Comparison of ENCODE assay signal across 19 mouse cellular contexts in the genomic region with DNA sequence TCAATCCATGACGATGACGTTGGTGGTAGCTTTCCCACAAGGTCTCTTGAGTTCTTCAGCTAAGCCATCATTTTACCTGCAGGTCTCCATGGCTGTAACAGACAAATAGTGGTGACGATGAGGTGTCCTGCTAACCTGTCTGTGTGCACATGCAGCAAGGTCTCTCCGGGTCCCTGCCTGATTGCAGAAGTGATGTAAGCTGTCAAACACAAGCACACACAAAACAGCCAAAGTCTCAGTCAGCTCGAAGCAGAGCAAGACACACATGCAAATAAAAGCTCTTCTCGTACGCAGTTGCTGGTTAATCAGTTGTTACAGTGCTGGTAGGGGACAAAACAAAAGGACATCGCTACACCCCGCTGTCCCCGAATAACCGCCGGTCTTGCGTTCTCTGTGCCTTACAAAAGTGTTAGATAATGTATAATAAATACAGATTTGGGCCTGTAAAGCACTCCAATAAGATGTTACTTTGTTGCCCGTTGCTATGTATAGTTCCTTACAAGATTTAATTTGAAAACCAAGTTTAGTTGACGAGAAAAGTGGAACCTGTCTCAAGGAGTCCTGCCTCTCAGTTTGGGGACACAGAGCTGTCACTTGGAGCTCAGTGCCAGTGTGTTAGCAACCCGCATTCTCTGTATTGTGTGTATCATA. TPM values are rescaled to one million over a fixed set of nuclear protein-coding genes. Genes with fewer than 3 reads are reported as not detected.
DNase-seq lines count a peak whose midpoint lies in the region; ATAC-seq and TF ChIP-seq lines count a peak whose summit lies in the region.
"Had no signal": no experiment of that assay in that cellular context is flagged by ENCODE, and none has a peak within 500 bp of the region (broad histone marks: within the 10 kb centered on the region; RNA-seq: fewer than 3 reads in every experiment).

No protein-coding gene starts in this region.

- H3K36me3 ChIP-seq in heart, embryonic 12.5 days, result no peaks in the 10 kb centered on the region
- H3K36me3 ChIP-seq in lung, embryonic 14.5 days (ENCODE audit: insufficient read depth), result no peaks in the 10 kb centered on the region
- no peaks in the 10 kb centered on the region for H3K36me3 ChIP-seq in liver, embryonic 13.5 days
- H3K36me3 ChIP-seq in stomach, postnatal 0 days (ENCODE audit: control insufficient read depth, insufficient read depth, low read length), result no peaks in the 10 kb centered on the region
- H3K36me3 ChIP-seq: embryonic facial prominence, embryonic 12.5 days; forebrain, embryonic 10.5 days; midbrain, embryonic 10.5 days; neural tube, embryonic 15.5 days had no signal

- DNase-seq in heart, postnatal 25 days (ENCODE audit: low spot score), result no peak
- DNase-seq in lung, embryonic 14.5 days, result no peak
- DNase-seq in lung, postnatal 10 days, result no peak
- DNase-seq in liver, embryonic 13.5 days, result no peak
- no peak for DNase-seq in stomach, postnatal 0 days (ENCODE audit: low spot score)
- DNase-seq in embryo, embryonic 10.5 days (ENCODE audit: low spot score), result no peak
- DNase-seq in c-Kit-positive CD71-positive TER-119-positive erythroid progenitor cells, embryonic 14.5 days (ENCODE audit: low spot score), result no peak
- DNase-seq: adrenal gland, postnatal 25 days; cerebellum, postnatal 14 days; gastrocnemius, postnatal 36 days; kidney, postnatal 10 days; right cerebral cortex, postnatal 4 days had no signal

- TF ChIP-seq CTCF in lung, embryonic 14.5 days (IDR thresholded peaks at IDR 0.05; ENCODE audit: low read depth), result no peak
- no peak for TF ChIP-seq CTCF in stomach, postnatal 0 days (IDR thresholded peaks at IDR 0.05; ENCODE audit: low read depth)

- no peak for TF ChIP-seq EP300 in stomach, postnatal 0 days (optimal IDR thresholded peaks at IDR 0.05)

- intact Hi-C loops in heart, postnatal 25 days (cut with DNase I), result no loop called here

- no peak overlapping the region for H3K9ac ChIP-seq in heart, embryonic 12.5 days
- H3K9ac ChIP-seq in lung, embryonic 14.5 days, result no peak overlapping the region
- no peak overlapping the region for H3K9ac ChIP-seq in liver, embryonic 13.5 days
- H3K9ac ChIP-seq in stomach, postnatal 0 days (ENCODE audit: low read length), result no peak overlapping the region
- H3K9ac ChIP-seq: embryonic facial prominence, embryonic 12.5 days; neural tube, embryonic 15.5 days had no signal

- H3K9me3 ChIP-seq in heart, embryonic 12.5 days (replicated peaks), result no peaks in the 10 kb centered on the region
- H3K9me3 ChIP-seq in lung, embryonic 14.5 days (ENCODE audit: low read depth, low read length), result no peaks in the 10 kb centered on the region
- no peaks in the 10 kb centered on the region for H3K9me3 ChIP-seq in liver, embryonic 13.5 days (replicated peaks)
- H3K9me3 ChIP-seq in stomach, postnatal 0 days (ENCODE audit: control insufficient read depth, low read length), result no peaks in the 10 kb centered on the region
- H3K9me3 ChIP-seq: embryonic facial prominence, embryonic 12.5 days; forebrain, embryonic 10.5 days; midbrain, embryonic 10.5 days; neural tube, embryonic 15.5 days had no signal

- peaks cover 29% of the 10 kb centered on the region for H3K4me1 ChIP-seq in heart, embryonic 12.5 days (replicated peaks)
- H3K4me1 ChIP-seq in lung, embryonic 14.5 days (ENCODE audit: insufficient read depth), result peaks cover 17% of the 10 kb centered on the region
- peaks cover 40% of the 10 kb centered on the region for H3K4me1 ChIP-seq in liver, embryonic 13.5 days (replicated peaks)
- H3K4me1 ChIP-seq in stomach, postnatal 0 days (replicated peaks; ENCODE audit: control insufficient read depth, insufficient read depth), result 0 out of 2 replicates have a peak, but pooled peaks cover 2% of the 10 kb centered on the region
- H3K4me1 ChIP-seq: embryonic facial prominence, embryonic 12.5 days; forebrain, embryonic 10.5 days; neural tube, embryonic 15.5 days had no signal

- 86% methylated on average over 16 of the region's 16 CpGs for WGBS in heart, embryonic 12.5 days
- WGBS in lung, embryonic 14.5 days, result 85% methylated on average over 16 of the region's 16 CpGs
- WGBS in liver, embryonic 13.5 days (ENCODE audit: insufficient replicate concordance), result 73% methylated on average over 16 of the region's 16 CpGs
- WGBS in stomach, postnatal 0 days, result 81% methylated on average over 16 of the region's 16 CpGs

- H3K4me3 ChIP-seq in heart, embryonic 12.5 days, result no peak overlapping the region
- no peak overlapping the region for H3K4me3 ChIP-seq in lung, embryonic 14.5 days (ENCODE audit: low read depth, low read length)
- H3K4me3 ChIP-seq in liver, embryonic 13.5 days (replicated peaks), result no peak overlapping the region
- H3K4me3 ChIP-seq in stomach, postnatal 0 days (ENCODE audit: low read depth, low read length), result no peak overlapping the region
- H3K4me3 ChIP-seq: embryonic facial prominence, embryonic 12.5 days; forebrain, embryonic 10.5 days; midbrain, embryonic 10.5 days; neural tube, embryonic 15.5 days had no signal

- no peak overlapping the region for H3K4me2 ChIP-seq in heart, embryonic 12.5 days
- H3K4me2 ChIP-seq in lung, embryonic 14.5 days, result no peak overlapping the region
- H3K4me2 ChIP-seq in liver, embryonic 13.5 days, result no peak overlapping the region
- H3K4me2 ChIP-seq in stomach, postnatal 0 days (replicated peaks; ENCODE audit: low read depth), result no peak overlapping the region
- H3K4me2 ChIP-seq: embryonic facial prominence, embryonic 12.5 days; neural tube, embryonic 15.5 days had no signal

- H3K27me3 ChIP-seq in heart, embryonic 12.5 days (replicated peaks), result no peaks in the 10 kb centered on the region
- no peaks in the 10 kb centered on the region for H3K27me3 ChIP-seq in lung, embryonic 14.5 days (ENCODE audit: insufficient read depth, low read length)
- no peaks in the 10 kb centered on the region for H3K27me3 ChIP-seq in liver, embryonic 13.5 days
- H3K27me3 ChIP-seq in stomach, postnatal 0 days (ENCODE audit: control insufficient read depth, insufficient read depth, low read length), result no peaks in the 10 kb centered on the region
- H3K27me3 ChIP-seq: CH12.LX; embryonic facial prominence, embryonic 12.5 days; neural tube, embryonic 15.5 days had no signal

- no peak for ATAC-seq in heart, embryonic 12.5 days (ENCODE audit: insufficient number of reproducible peaks, low FRiP score)
- no peak for ATAC-seq in lung, embryonic 14.5 days (ENCODE audit: insufficient read depth)
- ATAC-seq in liver, embryonic 13.5 days (ENCODE audit: low read depth), result peak; percentile 16; the same call in 1 of the 2 replicates
- ATAC-seq in stomach, postnatal 0 days (ENCODE audit: low FRiP score, low TSS enrichment), result peak; percentile 36; the same call in 1 of the 2 replicates
- ATAC-seq: inflammation-experienced regulatory T-cells, adult 6 months had no signal

- peak overlapping the region; percentile 92; the same call in 1 of the 2 replicates for H3K27ac ChIP-seq in heart, embryonic 12.5 days (ENCODE audit: poor library complexity, severe bottlenecking)
- H3K27ac ChIP-seq in lung, embryonic 14.5 days (ENCODE audit: low read depth), result peak overlapping the region; percentile 73; the same call in 1 of the 2 replicates
- peak overlapping the region; percentile 35 for H3K27ac ChIP-seq in liver, embryonic 13.5 days
- peak overlapping the region; percentile 50; the same call in 1 of the 2 replicates for H3K27ac ChIP-seq in stomach, postnatal 0 days (replicated peaks)
- H3K27ac ChIP-seq: embryonic facial prominence, embryonic 12.5 days; forebrain, embryonic 10.5 days; midbrain, embryonic 10.5 days; neural tube, embryonic 15.5 days had no signal

RNA-seq across cellular contexts. Expression of gene Slc38a2, which starts 43.2 kb away (rescaled TPM):
- polyA plus RNA-seq in heart, embryonic 12.5 days (2016; fragmentation: Nextera tagmentation; extraction: Ambion mirVana), result 154 and 161 TPM in 2 replicates
- 100 to 1,000 TPM; 230 to 253 TPM for total RNA-seq in heart, postnatal 25 days (2021)
- polyA plus RNA-seq in lung, embryonic 14.5 days (2014; fragmentation: Nextera tagmentation; extraction: Ambion mirVana), result 174 and 182 TPM in 2 replicates
- polyA plus RNA-seq in liver, embryonic 13.5 days (2015; fragmentation: Nextera tagmentation; extraction: Ambion mirVana), result 33.8 and 45.3 TPM in 2 replicates
- polyA plus RNA-seq in stomach, postnatal 0 days (2015; fragmentation: Nextera tagmentation; extraction: Ambion mirVana), result 55.3 and 63.0 TPM in 2 replicates

Comparison
In these comparisons a context has a peak if more than half of its experiments do, and no peak if none do; other contexts are left out.
1. ATAC-seq: peak in liver, embryonic 13.5 days (single experiment) and stomach, postnatal 0 days (single experiment); none in heart, embryonic 12.5 days (single experiment) and lung, embryonic 14.5 days (single experiment).
2. H3K27ac ChIP-seq: peak in every context shown above with its lines; median percentile 92 in heart, embryonic 12.5 days; 73 in lung, embryonic 14.5 days; 50 in stomach, postnatal 0 days; 35 in liver, embryonic 13.5 days.